Mouse (Mus musculus): ENCODE results near the gene Dirc2. TPM values are rescaled to one million over a fixed set of nuclear protein-coding genes. Genes with fewer than 3 reads are reported as not detected.

Gene Dirc2
- polyA plus RNA-seq, 1 experiment = 0.97 TPM

DNA sequence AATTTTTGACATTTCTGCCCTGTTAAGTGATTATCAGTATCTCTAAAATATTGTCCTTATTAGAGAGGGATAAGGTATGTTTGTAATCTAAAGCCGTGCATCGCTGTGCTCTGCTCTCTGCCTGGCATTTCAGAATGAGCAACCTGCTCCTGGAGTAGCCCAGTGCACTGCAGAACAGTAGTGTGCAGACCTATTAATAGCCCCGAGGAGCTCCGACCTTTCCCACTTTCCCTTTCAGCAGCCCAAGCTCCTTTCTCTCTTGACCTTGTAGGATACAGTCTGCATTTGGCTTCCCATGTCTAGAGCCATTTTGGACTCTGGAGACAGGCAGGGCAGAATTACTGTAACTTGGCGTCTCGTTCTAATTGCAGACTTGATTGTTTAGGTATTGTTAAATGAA, 19.2 kb upstream of the Dirc2 start:
- TF ChIP-seq FLI1 (IDR thresholded peaks at IDR 0.05; ENCODE audit: low read length) (no peak), GATA1 (IDR thresholded peaks at IDR 0.05; ENCODE audit: borderline replicate concordance, low read length) (no peak)
- Histone ChIP-seq H3K9me3 (peaks cover 4% of the 10 kb centered on the region; the same call in 1 of the 2 replicates), H3K4me1 (no peaks in the 10 kb centered on the region), H3K4me3 (replicated peaks) (no peak overlapping the region), H3K27me3 (replicated peaks) (no peaks in the 10 kb centered on the region), H3K36me3 (replicated peaks; ENCODE audit: low read length) (no peaks in the 10 kb centered on the region)

DNA sequence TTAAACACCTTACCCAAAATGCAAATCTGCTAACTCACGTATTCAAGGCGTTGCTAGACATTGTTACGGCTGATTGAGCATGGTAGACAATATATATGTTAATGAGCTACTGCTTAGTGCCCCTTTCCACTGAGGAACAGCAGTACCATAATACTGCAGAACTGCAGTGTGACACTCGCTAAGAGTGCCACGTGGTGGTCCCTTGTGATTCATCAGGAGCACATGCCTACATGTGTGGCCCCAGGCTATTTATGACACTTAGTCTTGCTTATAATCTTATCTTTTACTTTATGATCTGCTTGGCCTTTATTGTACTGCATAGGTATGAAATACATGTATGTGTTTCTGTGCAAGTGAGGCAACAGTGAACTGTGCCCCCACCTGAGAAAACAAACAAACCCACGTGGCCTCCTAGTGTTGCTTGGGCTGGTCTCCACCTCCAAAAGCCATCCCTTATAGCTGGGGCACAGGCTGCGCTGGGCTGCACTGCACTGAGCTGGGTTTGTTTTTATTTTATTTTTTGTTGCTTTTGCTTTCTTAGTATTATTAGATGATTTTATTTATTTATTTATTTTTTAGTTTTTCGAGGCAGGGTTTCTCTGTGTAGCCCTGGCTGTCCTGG, 18.5 kb upstream of the Dirc2 start:
- Histone ChIP-seq H3K36me3 (replicated peaks; ENCODE audit: low read length) (no peaks in the 10 kb centered on the region), H3K27me3 (replicated peaks) (peaks cover 2% of the 10 kb centered on the region), H3K4me1 (no peaks in the 10 kb centered on the region)

DNA sequence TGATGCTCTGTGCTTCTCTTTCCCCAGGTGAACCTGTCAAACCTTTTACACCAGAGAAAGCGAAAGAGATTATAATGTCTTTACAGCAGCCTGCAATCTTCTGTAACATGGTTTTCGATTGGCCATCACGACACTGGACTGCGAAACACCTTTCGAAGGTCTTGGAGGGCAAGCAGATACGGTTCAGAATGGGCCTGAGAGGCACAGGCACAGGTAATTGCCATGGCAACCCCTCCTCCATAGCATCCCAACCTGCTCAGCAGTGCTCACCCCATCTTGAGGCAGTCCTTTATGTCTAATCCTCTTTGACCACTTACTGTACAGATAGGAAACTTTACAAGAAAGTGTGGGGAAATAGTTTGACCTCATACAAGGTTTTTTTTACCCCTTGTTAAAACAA, 18.0 kb upstream of the Dirc2 start:
- peaks cover 4% of the 10 kb centered on the region; the same call in 1 of the 2 replicates for H3K9me3 ChIP-seq
- no peak overlapping the region for H3K4me3 ChIP-seq (replicated peaks)
- H3K36me3 ChIP-seq (replicated peaks; ENCODE audit: low read length) = no peaks in the 10 kb centered on the region
- H3K4me1 ChIP-seq = no peaks in the 10 kb centered on the region
- peaks cover 2% of the 10 kb centered on the region for H3K27me3 ChIP-seq (replicated peaks)
- TF ChIP-seq GATA1 (IDR thresholded peaks at IDR 0.05; ENCODE audit: borderline replicate concordance, low read length) (no peak), FLI1 (IDR thresholded peaks at IDR 0.05; ENCODE audit: low read length) (no peak)

More for the DNA sequence above, 18.5 kb upstream of the Dirc2 start:
- no peak overlapping the region for H3K4me3 ChIP-seq (replicated peaks)
- no peak for TF ChIP-seq FLI1 (IDR thresholded peaks at IDR 0.05; ENCODE audit: low read length)
- no peak for TF ChIP-seq GATA1 (IDR thresholded peaks at IDR 0.05; ENCODE audit: borderline replicate concordance, low read length)
- peaks cover 4% of the 10 kb centered on the region; the same call in 1 of the 2 replicates for H3K9me3 ChIP-seq

DNA sequence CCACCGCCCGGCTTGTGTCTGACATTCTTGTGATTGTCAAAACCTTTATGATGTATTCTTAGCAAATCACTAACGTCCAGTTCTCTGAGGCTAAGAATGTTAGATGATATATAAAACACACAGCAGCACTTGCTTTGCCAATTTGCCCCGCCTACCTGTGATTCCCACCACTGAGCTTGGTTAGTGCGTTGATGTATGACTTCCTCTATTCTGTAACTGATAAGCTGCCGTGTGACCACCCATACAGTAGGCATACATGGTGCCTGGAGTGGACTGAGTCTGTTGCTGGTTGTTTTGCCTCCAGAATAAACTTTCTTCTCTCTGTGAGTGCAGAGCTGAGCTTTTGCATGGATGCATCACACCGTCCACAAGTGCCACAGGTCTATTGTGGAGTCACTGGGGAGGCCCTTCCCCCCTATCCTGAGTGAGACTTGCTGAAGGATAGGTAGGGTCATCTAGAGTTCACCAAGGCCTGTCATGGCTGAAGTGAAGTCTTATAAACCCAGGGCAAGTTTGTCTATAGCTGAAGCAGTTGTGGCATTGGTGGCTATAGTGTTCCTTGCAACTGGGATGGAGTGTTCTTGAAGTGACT, 15.1 kb upstream of the Dirc2 start:
- no peaks in the 10 kb centered on the region for H3K4me1 ChIP-seq
- no peak overlapping the region for H3K4me3 ChIP-seq (replicated peaks)
- TF ChIP-seq GATA1 (IDR thresholded peaks at IDR 0.05; ENCODE audit: borderline replicate concordance, low read length) = no peak
- TF ChIP-seq FLI1 (IDR thresholded peaks at IDR 0.05; ENCODE audit: low read length) = no peak
- H3K36me3 ChIP-seq (replicated peaks; ENCODE audit: low read length) = no peaks in the 10 kb centered on the region
- H3K27me3 ChIP-seq (replicated peaks) = peaks cover 3% of the 10 kb centered on the region
- H3K9me3 ChIP-seq = no peaks in the 10 kb centered on the region

DNA sequence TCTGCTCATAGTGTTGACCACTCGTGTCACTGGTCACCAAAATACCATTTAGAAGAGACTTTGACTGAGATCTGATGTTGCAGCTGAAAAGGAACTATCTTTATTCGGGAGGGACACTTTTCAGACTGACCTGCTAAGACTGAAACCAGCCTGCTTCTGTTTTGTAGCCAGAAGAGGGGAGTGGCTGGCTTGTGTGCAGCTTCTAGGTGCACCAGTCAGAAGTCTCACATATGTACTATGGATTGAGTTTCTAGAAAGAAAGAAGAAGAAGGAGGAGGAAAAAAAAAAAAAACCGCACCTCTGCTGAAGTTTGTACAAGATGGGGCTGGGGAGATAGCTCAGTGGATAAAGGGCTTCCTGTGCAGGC, 14.0 kb upstream of the Dirc2 start:
- TF ChIP-seq GATA1 (IDR thresholded peaks at IDR 0.05; ENCODE audit: borderline replicate concordance, low read length) (no peak), FLI1 (IDR thresholded peaks at IDR 0.05; ENCODE audit: low read length) (no peak)
- no peaks in the 10 kb centered on the region for H3K9me3 ChIP-seq
- H3K4me1 ChIP-seq = no peaks in the 10 kb centered on the region
- no peaks in the 10 kb centered on the region for H3K36me3 ChIP-seq (replicated peaks; ENCODE audit: low read length)
- H3K4me3 ChIP-seq (replicated peaks) = no peak overlapping the region
- H3K27me3 ChIP-seq (replicated peaks) = peaks cover 3% of the 10 kb centered on the region

DNA sequence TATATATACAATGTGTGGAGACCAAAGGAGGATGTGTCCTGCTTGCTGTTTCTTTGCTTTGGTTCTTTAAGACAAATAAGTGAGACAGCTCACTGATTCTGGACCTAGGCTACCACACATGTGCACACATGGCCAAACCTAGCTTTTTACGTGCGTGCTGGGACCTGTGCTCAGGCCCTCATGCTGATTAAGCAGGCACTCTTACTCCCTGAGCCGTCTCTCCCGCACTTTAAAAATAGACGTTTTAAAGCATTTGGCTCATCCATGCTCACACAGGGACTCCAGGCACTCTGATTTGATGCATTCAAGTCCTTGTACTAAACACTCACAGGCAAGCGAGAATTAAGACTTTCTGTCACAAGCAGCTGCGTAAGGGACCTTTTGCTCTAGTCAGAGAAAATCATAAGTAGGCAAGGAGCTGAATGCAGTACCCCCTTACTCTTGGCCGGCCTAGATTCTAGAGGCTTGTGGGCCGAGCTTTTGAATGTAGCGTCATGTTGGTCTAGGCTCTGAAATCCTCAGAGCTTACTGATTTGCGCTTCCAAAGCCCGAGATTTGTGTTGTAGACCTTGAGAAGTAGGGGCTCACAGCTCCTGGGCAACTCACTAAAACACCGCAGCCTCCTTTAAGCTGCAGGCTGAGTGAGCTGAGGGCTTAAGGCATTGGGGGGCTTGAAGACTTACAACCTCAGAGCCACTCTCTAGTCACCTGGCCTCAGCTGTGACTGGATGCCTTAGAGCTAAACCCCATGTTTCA, 13.5 kb upstream of the Dirc2 start:
- Histone ChIP-seq H3K36me3 (replicated peaks; ENCODE audit: low read length) (no peaks in the 10 kb centered on the region), H3K4me3 (replicated peaks) (no peak overlapping the region), H3K4me1 (no peaks in the 10 kb centered on the region), H3K9me3 (no peaks in the 10 kb centered on the region), H3K27me3 (replicated peaks) (peaks cover 5% of the 10 kb centered on the region)
- TF ChIP-seq FLI1 (IDR thresholded peaks at IDR 0.05; ENCODE audit: low read length) = no peak
- TF ChIP-seq GATA1 (IDR thresholded peaks at IDR 0.05; ENCODE audit: borderline replicate concordance, low read length) = no peak

DNA sequence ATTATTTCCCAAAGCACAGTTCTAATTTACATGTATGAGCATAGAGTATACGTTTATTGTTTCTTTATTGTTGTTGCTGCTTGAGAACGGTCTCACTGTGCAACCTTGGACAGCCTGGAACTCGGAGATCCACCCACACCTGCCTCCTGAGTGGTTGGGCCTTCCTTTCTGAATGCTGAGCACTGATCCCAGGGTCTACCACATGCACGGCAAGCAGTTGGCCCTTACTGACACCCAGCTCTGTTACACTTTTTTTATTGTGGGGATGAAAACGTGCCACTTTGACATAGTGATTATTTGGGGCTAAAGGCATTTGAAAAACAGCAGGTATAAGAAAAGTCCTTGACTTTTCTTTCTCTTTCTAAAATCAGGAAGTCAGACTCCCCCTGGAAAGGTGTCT, 12.5 kb upstream of the Dirc2 start:
- TF ChIP-seq GATA1 (IDR thresholded peaks at IDR 0.05; ENCODE audit: borderline replicate concordance, low read length) (no peak), FLI1 (IDR thresholded peaks at IDR 0.05; ENCODE audit: low read length) (no peak)
- Histone ChIP-seq H3K27me3 (replicated peaks) (peaks cover 5% of the 10 kb centered on the region), H3K36me3 (replicated peaks; ENCODE audit: low read length) (no peaks in the 10 kb centered on the region), H3K4me3 (replicated peaks) (no peak overlapping the region), H3K4me1 (no peaks in the 10 kb centered on the region), H3K9me3 (no peaks in the 10 kb centered on the region)

DNA sequence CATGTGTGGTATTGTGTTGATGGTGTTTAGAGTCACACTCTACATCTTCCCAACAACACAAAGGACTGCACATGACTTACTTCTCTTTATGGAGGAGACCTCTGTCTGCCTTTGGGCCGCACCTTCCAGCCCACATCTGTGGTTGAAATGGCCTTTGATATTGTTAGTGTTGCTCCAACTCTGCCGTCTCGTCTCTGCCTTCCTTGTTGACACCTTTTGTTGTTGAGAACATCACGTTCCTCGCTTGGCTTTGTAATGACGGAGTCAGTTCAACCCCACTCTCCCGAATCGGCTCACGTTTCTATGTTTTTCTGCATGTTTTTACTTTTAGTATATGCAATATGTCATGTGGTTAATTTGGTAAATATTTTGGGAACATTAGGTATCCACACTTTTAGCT, 11.9 kb upstream of the Dirc2 start:
- no peaks in the 10 kb centered on the region for H3K36me3 ChIP-seq (replicated peaks; ENCODE audit: low read length)
- no peaks in the 10 kb centered on the region for H3K9me3 ChIP-seq
- H3K4me1 ChIP-seq = no peaks in the 10 kb centered on the region
- peaks cover 5% of the 10 kb centered on the region for H3K27me3 ChIP-seq (replicated peaks)
- TF ChIP-seq GATA1 (IDR thresholded peaks at IDR 0.05; ENCODE audit: borderline replicate concordance, low read length) (no peak), FLI1 (IDR thresholded peaks at IDR 0.05; ENCODE audit: low read length) (no peak)
- no peak overlapping the region for H3K4me3 ChIP-seq (replicated peaks)

DNA sequence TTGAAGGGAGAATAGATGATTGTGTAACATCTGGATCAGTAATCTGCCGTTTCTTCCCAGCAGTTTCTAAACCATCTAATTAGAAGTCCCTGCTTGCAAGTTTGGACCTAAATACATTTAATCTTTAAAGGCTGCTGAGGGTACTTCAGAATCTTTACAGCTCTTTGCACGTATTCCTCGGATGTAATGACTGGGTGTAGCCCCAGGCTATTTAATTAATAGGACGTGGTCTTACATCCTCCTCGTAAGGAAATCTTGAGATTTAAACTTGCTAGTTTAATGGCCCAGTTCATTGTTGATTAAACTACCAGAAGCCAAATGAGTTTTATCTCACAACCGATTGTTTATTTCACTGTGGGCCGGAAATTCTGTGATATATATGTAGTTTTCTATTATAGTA, 10.5 kb upstream of the Dirc2 start:
- no peaks in the 10 kb centered on the region for H3K9me3 ChIP-seq
- H3K36me3 ChIP-seq (replicated peaks; ENCODE audit: low read length) = no peaks in the 10 kb centered on the region
- peaks cover 5% of the 10 kb centered on the region for H3K27me3 ChIP-seq (replicated peaks)
- TF ChIP-seq FLI1 (IDR thresholded peaks at IDR 0.05; ENCODE audit: low read length) (no peak), GATA1 (IDR thresholded peaks at IDR 0.05; ENCODE audit: borderline replicate concordance, low read length) (no peak)
- H3K4me1 ChIP-seq = no peaks in the 10 kb centered on the region
- no peak overlapping the region for H3K4me3 ChIP-seq (replicated peaks)

DNA sequence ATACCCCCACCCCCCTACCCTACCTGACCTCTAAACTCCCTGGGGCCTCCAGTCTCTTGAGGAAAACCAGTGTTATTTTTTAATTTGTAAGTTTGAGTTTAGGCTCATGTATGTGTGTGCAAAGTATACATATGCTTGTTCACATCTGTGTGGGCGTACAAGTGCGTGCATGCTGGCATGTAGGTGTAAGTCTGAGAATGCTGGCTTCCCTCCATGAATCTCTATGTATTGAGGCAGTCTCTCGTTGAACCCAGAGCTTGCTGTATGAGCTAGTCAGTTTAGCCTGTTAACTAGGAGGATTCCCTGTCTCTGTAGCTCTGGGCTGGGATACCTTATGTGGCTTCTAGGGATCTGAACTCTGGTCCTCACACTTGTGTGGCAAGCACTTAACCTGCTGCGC, 8.6 kb upstream of the Dirc2 start:
- Histone ChIP-seq H3K9me3 (no peaks in the 10 kb centered on the region), H3K4me3 (replicated peaks) (no peak overlapping the region), H3K36me3 (replicated peaks; ENCODE audit: low read length) (no peaks in the 10 kb centered on the region), H3K4me1 (peaks cover under 1% of the 10 kb centered on the region), H3K27me3 (replicated peaks) (peaks cover 4% of the 10 kb centered on the region)
- TF ChIP-seq GATA1 (IDR thresholded peaks at IDR 0.05; ENCODE audit: borderline replicate concordance, low read length) = no peak
- TF ChIP-seq FLI1 (IDR thresholded peaks at IDR 0.05; ENCODE audit: low read length) = no peak

Data from megakaryocyte, embryonic 14.5 days (primary cell).